Mouse (Mus musculus): ENCODE measurements around the gene Pnliprp2. TPM values are rescaled to one million over a fixed set of nuclear protein-coding genes. Genes with fewer than 3 reads are reported as not detected.

The Pnliprp2 gene
- polyA plus RNA-seq (2012; rRNA removed; ENCODE audit: low replicate concordance): not detected in 2 replicates

DNA sequence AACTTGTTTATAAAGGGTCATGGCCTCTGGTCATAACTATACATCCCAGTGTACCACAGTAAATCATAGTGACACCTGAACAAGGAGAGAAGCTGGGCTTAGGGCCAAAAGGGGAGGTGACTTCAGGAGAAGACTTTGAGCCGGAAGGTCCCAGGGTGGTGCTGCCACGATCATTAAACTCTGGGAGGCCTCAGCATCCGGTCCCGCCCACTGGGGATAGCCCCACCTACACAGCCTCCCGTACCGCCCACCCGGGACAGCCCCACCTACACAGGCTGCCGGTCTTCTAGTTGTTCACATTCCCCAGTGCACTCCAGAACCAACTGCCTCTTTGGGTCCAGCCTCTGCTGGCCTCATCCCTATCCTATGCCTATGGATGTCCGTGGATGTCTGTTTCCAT lies at the start of gene Pnliprp2:
TSS of gene Pnliprp2 (plus strand) at position 297 of the 400 bp plus-strand sequence.

GRCm38 (mm10) chr19:58728445-58729031 lies 31.0 kb upstream of the Pnliprp2 start, which contains the start of gene Pnliprp1:
Pnliprp1 (plus strand) TSS chr19:58728887.

DNA sequence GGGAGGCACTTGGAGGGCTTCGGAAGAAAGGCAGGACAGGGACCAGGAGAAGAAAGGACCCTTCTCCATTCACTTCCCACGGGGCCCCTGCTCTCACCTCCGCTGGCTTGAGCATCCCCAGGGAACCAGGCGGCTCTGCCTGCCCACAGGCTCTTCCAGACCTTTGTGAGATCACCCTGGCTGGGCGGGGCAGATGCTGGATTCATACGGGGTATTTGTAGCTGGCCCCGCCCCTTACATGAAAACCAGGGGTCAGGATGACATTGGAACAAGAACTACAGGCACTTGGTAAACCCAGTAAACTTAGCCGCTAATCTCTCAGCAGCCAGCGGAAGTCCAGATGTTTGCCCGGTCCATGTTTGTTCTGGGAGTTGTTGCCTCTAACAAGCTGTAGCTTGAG lies 34.8 kb downstream of the Pnliprp2 start, which contains the start of gene 1700019N19Rik:
TSS of gene 1700019N19Rik (minus strand) at position 178 of the 400 bp plus-strand sequence.

Other genes starting within 250 kb of the Pnliprp2 start
- gene Ccdc172, start 247.7 kb upstream of the Pnliprp2 start, polyA plus RNA-seq (2012; rRNA removed; ENCODE audit: low replicate concordance): not detected in 2 replicates
- 0.45 TPM in 1 of 2 replicates, not detected in the other for gene Pnlip, start 107.2 kb upstream of the Pnliprp2 start, polyA plus RNA-seq (2012; rRNA removed; ENCODE audit: low replicate concordance)
- not detected in 2 replicates for gene Pnliprp1, start 30.8 kb upstream of the Pnliprp2 start, polyA plus RNA-seq (2012; rRNA removed; ENCODE audit: low replicate concordance)
- gene 1700019N19Rik, start 34.7 kb downstream of the Pnliprp2 start, polyA plus RNA-seq (2012; rRNA removed; ENCODE audit: low replicate concordance): 0.24 and 0.37 TPM in 2 replicates
- gene Eno4, start 183.7 kb downstream of the Pnliprp2 start, polyA plus RNA-seq (2012; rRNA removed; ENCODE audit: low replicate concordance): 0.10 TPM in 1 of 2 replicates, not detected in the other
- gene Hspa12a, start 183.9 kb downstream of the Pnliprp2 start, polyA plus RNA-seq (2012; rRNA removed; ENCODE audit: low replicate concordance): 28.2 and 29.3 TPM in 2 replicates